Mouse (Mus musculus): ENCODE data around the gene Sap18.
"Not testable (repeated sequence)": the region's sequence is repeated elsewhere in the genome, so short reads cannot be mapped to it uniquely, and the experiment has no call there.

DNA sequence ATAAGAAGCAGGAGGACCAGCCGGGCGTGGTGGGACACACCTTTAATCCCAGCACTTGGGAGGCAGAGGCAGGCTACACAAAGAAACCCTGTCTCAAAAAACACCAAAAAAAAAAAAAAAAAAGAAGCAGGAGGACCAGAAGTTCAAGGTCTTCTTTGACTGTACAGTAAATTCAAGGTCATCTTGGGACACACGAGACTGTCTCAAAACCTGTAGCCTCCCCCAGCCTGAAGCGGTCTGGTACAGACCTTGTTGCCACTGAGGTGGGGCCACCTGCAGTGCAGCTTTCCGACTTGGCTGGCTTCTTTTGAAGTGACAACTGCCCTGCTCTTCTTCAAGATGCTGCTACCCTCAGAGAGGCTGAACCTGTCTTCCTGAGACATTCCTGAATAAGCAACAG is 50.1 kb downstream of the Sap18 start:
- TF ChIP-seq CTCF (IDR thresholded peaks at IDR 0.05; ENCODE audit: low read depth, low read length); TAL1 (conservative IDR thresholded peaks at IDR 0.05; ENCODE audit: low read depth, low read length): not testable (repeated sequence)
